Mouse (Mus musculus) olfactory bulb, adult 2 months (tissue): ENCODE data around the gene Zfp768. TPM values are rescaled to one million over a fixed set of nuclear protein-coding genes. Genes with fewer than 3 reads are reported as not detected.
"Not testable (repeated sequence)": the region's sequence is repeated elsewhere in the genome, so short reads cannot be mapped to it uniquely, and the experiment has no call there.

Experiments
- H3K27ac ChIP-seq: fragments of 200-500 bp; 2 replicates; pipeline ENCODE4 v1.5.1; 2012; ENCODE audit warnings: low read depth, low read length; ENCODE audit not compliant: insufficient read depth
- H3K4me1 ChIP-seq: fragments of 200-500 bp; 2 replicates; pipeline ENCODE4 v1.6.1; 2012; ENCODE audit warnings: low read length; ENCODE audit not compliant: control insufficient read depth, insufficient read depth
- H3K4me3 ChIP-seq: fragments of 200-500 bp; 2 replicates; pipeline ENCODE4 v1.5.1; 2012; ENCODE audit warnings: mild to moderate bottlenecking, low read depth, low read length, moderate library complexity; ENCODE audit not compliant: insufficient read depth
- CTCF ChIP-seq: fragments of 200-500 bp; IDR thresholded peaks from 2 replicates; pipeline ENCODE4 v1.5.1; 2012; ENCODE audit warnings: low read depth, mild to moderate bottlenecking, low read length, moderate library complexity; ENCODE audit not compliant: insufficient read depth
- POLR2A ChIP-seq: fragments of 200-500 bp; IDR thresholded peaks from 2 replicates; pipeline ENCODE4 v1.6.1; 2012; ENCODE audit warnings: mild to moderate bottlenecking, low read depth, low read length, moderate library complexity; ENCODE audit not compliant: insufficient read depth
- WGBS: fragments of 180-500 bp; shearing (Covaris S2); methylation state at CpG from one replicate; pipeline ENCODE4 v1.1.7; 2018; 5-methylcytosine and 5-hydroxymethylcytosine counted together
- polyA plus RNA-seq: library from polyadenylated mRNA; stranded (reverse); fragments of >200 nt; gene quantifications from 2 replicates; pipeline ENCODE4 v1.2.4, GENCODE M21; 2012; ENCODE audit warnings: low replicate concordance; ENCODE audit not compliant: missing spikeins, insufficient read depth, insufficient read length

The Zfp768 gene
- polyA plus RNA-seq, 1 experiment, result not detected

DNA sequence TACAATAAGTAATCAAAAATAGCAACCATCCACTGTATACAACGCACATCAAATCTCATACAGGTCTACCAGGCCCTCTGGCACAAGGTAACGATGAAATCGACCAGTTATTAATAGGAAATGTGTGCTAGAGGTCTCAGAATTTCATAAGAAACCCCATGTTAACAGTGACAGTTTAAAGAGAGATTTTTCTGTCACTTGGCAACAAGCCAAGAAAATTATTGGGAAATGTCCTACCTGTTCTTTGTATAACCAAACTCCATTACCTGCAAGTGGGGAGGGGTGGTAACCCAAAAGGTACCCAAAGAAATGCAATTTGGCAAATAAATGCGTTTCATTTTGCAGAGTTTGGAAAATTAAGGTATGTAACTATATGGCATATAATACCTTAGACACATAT is 13.1 kb upstream of the Zfp768 start:
- Histone ChIP-seq H3K27ac (no peak overlapping the region), H3K4me1 (peaks cover 6% of the 10 kb centered on the region), H3K4me3 (no peak overlapping the region)
- 80% methylated on average over 4 of the region's 4 CpGs for WGBS
- TF ChIP-seq CTCF (no peak), POLR2A (no peak)

DNA sequence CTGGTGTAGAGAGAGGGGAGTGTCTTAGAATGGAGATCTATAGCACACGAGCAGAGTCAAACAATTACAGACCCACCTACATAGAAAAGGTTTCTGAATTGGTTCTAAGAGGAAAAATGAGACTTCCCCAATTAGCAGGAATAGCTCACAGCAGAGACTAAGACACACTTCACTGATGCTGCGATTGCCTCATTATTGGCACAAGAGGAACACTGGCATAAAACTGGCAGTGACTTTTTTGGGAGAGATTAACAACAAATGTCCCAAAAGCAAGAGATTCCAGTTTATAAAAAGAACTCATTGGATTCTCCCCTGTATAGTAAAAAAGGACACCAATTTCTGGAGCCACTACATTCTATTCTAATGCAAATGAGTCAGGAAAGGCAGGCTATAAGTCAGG is 12.5 kb upstream of the Zfp768 start:
- Histone ChIP-seq H3K4me1 (0 out of 2 replicates have a peak, but pooled peaks cover 3% of the 10 kb centered on the region), H3K4me3 (no peak overlapping the region), H3K27ac (no peak overlapping the region)
- WGBS, result 33% methylated on average over 2 of the region's 2 CpGs
- TF ChIP-seq CTCF, result no peak
- TF ChIP-seq POLR2A, result no peak

DNA sequence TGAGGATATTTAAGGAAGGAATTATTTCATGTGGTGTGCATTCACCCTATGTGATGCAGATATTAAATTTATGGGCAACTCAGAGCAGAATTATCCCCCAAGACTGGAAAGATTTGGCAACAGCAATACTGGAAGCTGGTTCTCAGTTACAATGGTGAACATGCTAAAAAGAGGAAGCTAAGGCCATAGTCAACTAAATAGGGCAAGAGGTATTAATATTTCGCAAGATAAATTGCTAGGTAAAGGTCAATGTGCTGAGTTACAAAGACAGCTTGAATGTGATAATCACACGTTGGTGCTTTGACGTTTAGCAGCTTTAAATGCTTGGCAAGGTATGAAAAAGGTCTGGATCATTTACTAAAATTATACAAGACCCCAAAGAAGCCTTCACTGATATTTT is 10.4 kb upstream of the Zfp768 start:
- WGBS, result 71% methylated on average over 3 of the region's 3 CpGs
- H3K4me1 ChIP-seq, result no peaks in the 10 kb centered on the region
- H3K4me3 ChIP-seq, result no peak overlapping the region
- no peak overlapping the region for H3K27ac ChIP-seq
- TF ChIP-seq POLR2A, result no peak
- TF ChIP-seq CTCF, result no peak

DNA sequence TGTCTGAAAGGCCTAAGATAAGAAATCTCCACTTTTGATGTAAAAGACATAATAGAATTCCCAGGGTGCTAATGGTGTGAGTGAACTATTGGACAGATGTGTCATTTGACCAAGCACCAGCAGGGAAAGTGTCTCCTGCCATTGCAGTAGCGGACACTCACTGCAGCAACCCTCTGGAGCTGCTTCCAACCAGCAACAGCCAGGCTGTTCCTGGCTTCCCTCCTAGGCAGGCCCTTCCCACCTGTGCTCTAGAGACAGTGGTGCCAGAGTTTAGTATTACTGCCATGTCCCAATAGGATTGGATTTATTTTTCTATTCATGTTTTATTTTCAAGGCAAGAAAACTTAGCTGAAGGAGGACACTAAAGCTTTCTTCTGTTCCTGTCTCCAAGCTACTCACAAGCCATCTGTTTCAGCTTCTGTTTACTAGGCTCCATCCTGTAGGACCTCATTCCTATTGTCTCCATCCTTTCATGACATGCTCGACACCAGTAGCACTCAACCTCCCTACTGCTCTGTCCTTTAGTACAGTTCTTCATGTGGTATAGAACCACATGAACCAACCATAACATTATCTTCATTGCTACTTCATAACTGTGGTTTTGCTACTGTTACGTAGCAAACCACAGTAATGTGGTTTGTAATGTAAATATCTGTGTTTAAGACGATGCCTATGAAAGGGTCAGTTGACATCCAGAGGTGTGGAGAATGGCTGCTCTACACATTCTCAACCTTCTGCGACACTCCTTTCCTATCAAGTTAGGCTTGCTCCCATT is 6.0 kb upstream of the Zfp768 start:
- TF ChIP-seq POLR2A (no peak), CTCF (no peak)
- no peak overlapping the region for H3K4me3 ChIP-seq
- WGBS, result 90% methylated on average over 5 of the region's 5 CpGs
- peaks cover 3% of the 10 kb centered on the region; the same call in 1 of the 2 replicates for H3K4me1 ChIP-seq
- H3K27ac ChIP-seq, result no peak overlapping the region

DNA sequence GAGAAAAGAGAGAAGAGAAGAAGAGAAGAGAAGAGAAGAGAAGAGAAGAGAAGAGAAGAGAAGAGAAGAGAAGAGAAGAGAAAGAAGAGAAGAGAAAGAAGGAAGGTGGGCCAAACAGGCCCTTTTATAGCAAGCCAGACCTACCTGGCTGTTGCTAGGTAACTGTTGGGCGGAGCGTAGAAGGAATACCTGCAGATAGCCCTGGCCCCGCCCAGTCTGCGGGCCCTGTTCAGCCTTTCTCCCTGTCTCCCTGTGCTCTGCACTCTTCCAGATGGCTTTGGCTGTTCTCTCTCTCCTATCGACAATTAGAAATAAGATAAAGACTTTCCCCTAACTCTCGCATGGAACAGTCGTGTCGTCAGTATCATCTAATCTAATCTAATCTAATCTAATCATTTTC is 1.3 kb upstream of the Zfp768 start:
- peak overlapping the region; percentile 97; the same call in 1 of the 2 replicates for H3K4me3 ChIP-seq
- H3K27ac ChIP-seq, result no peak overlapping the region
- no peak for TF ChIP-seq CTCF
- TF ChIP-seq POLR2A, result no peak
- 23% methylated on average over 8 of the region's 8 CpGs for WGBS
- peaks cover 12% of the 10 kb centered on the region for H3K4me1 ChIP-seq

DNA sequence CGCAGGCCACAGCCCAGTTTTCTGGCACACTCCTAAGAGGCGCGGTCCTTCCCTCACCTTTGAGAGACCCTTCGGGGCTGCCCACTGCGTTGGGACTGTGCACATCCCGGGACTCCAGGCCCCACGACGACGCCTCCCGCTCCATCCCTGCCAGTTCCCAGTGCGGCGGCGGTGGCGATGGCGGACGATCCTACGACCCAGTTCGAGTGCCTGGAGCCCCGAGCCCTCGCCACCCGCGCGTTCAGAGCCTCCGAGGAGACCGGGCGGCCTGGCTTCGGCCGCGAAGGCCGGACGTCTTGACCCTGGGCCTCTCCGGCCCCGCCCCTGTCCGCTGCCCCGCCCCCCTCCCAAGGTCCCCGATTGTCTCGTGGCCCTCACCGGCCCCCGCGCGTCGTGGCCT is 297 bp downstream of the Zfp768 start:
- peaks cover 12% of the 10 kb centered on the region for H3K4me1 ChIP-seq
- WGBS, result 2% methylated on average over 41 of the region's 42 CpGs
- H3K4me3 ChIP-seq, result peak overlapping the region; percentile 97
- H3K27ac ChIP-seq, result peak overlapping the region; percentile 100
- TF ChIP-seq CTCF (no peak), POLR2A (peak; percentile 44; the same call in 1 of the 2 replicates)

DNA sequence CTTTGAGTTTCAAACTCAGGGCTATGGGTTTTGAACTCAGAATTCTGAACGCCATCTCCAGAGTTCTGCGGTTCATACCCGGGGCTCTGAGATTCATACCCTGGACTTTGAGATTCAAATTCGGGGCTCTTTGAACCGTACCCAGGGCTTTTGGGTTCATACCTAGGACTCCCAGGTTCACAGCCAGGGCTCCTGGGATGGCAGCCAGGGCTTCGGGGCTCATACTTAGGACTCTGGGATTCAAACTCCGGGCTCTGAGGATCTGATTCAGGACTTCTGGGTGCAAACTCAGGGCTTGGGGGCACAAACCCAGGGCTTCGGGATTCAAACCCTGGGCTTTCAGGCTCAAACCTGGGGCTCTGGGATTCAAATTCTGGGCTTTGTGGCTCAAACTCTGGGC is 1.0 kb downstream of the Zfp768 start:
- Histone ChIP-seq H3K4me1 (peaks cover 12% of the 10 kb centered on the region), H3K27ac (no peak overlapping the region), H3K4me3 (peak overlapping the region; percentile 97; the same call in 1 of the 2 replicates)
- WGBS, result 83% methylated on average over 8 of the region's 8 CpGs
- TF ChIP-seq POLR2A (no peak), CTCF (no peak)

DNA sequence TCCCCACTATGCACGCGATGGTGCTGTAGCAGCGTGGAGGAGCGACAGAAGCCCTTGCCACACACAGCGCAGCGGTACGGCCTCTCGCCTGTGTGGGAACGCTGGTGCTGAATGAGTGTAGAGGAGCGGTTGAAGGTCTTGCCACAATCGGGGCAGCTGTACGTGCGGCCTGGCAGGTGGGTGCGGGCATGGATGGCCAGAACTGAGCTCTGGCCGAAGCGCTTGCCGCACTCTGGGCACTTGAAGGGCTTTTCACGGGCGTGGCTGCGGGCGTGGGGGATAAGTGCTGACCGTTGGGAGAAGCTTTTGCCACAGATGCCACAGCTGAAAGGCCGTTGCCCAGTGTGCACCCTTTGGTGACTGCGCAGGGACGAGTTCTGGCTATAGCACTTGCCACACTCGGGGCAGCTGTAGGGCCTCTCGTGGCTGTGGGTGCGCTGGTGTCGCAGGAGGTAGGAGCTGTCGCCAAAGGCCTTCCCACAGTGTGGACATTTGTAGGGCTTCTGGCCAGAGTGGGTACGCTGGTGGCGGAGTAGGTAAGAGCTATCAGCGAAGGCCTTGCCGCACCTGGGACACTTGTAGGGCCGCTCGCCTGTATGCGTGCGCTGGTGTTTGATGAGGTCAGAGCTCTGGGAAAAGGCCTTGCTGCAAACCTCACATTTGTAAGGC is 1.9 kb downstream of the Zfp768 start:
- Histone ChIP-seq H3K4me1 (peaks cover 12% of the 10 kb centered on the region), H3K4me3 (no peak overlapping the region), H3K27ac (no peak overlapping the region)
- TF ChIP-seq CTCF (no peak), POLR2A (no peak)
- WGBS, result 95% methylated on average over 38 of the region's 38 CpGs

DNA sequence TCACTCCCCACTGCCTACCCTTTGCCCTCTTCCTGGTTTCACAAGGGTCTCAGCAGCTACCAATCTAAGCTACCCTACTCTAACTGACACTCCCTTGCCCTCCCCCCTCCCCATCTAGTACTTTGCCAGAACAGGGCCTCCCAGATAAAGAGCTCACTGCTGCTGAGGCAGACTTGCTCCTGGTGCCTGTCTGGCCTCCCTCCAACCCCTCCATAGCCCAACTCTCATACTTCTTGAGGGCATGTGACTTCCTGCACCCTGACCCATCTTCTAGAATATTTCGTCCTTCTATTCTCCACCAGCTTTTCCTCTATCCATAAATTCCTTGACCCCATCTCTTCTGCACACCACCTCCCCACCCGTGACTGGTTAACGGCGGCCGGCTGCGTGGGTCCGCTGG is 2.5 kb downstream of the Zfp768 start:
- WGBS, result 97% methylated on average over 7 of the region's 7 CpGs
- Histone ChIP-seq H3K4me3 (no peak overlapping the region), H3K4me1 (peaks cover 12% of the 10 kb centered on the region), H3K27ac (no peak overlapping the region)
- TF ChIP-seq CTCF, result no peak

DNA sequence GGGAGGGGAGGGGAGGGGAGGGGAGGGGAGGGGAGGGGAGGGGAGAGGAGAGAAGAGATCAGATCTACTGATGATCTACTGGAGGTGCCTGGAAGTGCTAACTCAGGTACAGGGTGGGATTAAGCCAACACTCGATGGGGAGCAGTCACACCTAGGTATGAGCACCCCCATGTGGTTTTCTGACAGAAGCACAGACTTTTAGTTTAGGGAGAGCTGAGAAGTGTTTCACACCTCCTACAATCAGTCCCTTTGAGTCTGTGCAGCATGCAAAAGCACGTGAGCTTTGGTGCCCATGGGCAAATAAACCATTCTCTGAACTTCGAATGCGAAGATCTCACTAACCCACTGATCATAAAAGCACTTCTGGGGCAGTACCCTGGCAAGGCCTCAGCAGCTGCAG is 3.1 kb downstream of the Zfp768 start:
- H3K4me3 ChIP-seq, result no peak overlapping the region
- WGBS, result 44% methylated on average over 4 of the region's 4 CpGs
- no peak for TF ChIP-seq CTCF
- no peak for TF ChIP-seq POLR2A
- H3K4me1 ChIP-seq, result peaks cover 12% of the 10 kb centered on the region
- no peak overlapping the region for H3K27ac ChIP-seq

DNA sequence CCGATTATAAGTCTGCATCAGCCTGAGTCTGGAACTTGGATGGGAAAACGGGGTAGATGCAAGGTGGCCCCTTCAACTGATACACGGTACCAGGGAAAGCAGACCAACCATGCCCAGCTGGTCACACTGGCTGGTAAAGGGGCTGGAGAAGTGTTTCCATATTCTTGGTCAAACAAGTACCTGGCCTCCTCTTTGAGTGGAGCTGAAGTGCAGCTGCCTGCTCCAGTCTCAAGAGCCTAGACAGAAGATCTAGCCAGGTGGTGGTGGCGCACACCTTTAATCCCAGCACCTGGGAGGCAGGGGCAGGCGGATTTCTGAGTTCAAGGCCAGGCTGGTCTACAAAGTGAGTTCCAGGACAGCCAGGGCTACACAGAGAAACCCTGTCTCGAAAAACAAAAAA is 3.5 kb downstream of the Zfp768 start:
- 91% methylated on average over 6 of the region's 6 CpGs for WGBS
- not testable (repeated sequence) for H3K4me3 ChIP-seq, H3K27ac ChIP-seq
- peaks cover 12% of the 10 kb centered on the region for H3K4me1 ChIP-seq
